Mouse (Mus musculus): ENCODE data around the gene Trf.
"Not testable (repeated sequence)": the region's sequence is repeated elsewhere in the genome, so short reads cannot be mapped to it uniquely, and the experiment has no call there.

The Trf gene

GRCm38 (mm10) chr9:103224721-103225120 is 5.5 kb downstream of the Trf start:
- DNase-seq (ENCODE audit: low spot score) = no peak

GRCm38 (mm10) chr9:103214281-103214680 is 16.0 kb downstream of the Trf start:
- DNase-seq (ENCODE audit: low spot score) = no peak

- DNase-seq (ENCODE audit: low spot score) = no peak
These were observed 16.6 kb downstream of the Trf start for GRCm38 (mm10) chr9:103213631-103214030.

GRCm38 (mm10) chr9:103212654-103213420 is 17.4 kb downstream of the Trf start:
- no peak for DNase-seq (ENCODE audit: low spot score)

- DNase-seq (ENCODE audit: low spot score) = no peak
These were observed 21.3 kb downstream of the Trf start for GRCm38 (mm10) chr9:103208802-103209423.

GRCm38 (mm10) chr9:103207846-103208245 is 22.4 kb downstream of the Trf start:
- peak; percentile 89 for DNase-seq (ENCODE audit: low spot score)

GRCm38 (mm10) chr9:103205786-103206185 is 24.5 kb downstream of the Trf start:
- no peak for DNase-seq (ENCODE audit: low spot score)

GRCm38 (mm10) chr9:103201561-103202260 is 28.5 kb downstream of the Trf start, which contains the start of gene Srprb:
Gene Srprb, minus strand, starts transcription at chr9:103202137.
- DNase-seq (ENCODE audit: low spot score) = peak; percentile 94

- DNase-seq (ENCODE audit: low spot score) = no peak
These were observed 41.8 kb downstream of the Trf start for GRCm38 (mm10) chr9:103188416-103188815.

- no peak for DNase-seq (ENCODE audit: low spot score)
These were observed 43.5 kb downstream of the Trf start for GRCm38 (mm10) chr9:103186747-103187146.

GRCm38 (mm10) chr9:103185946-103186345 is 44.3 kb downstream of the Trf start:
- no peak for DNase-seq (ENCODE audit: low spot score)

- DNase-seq (ENCODE audit: low spot score) = no peak
These were observed 45.4 kb downstream of the Trf start for GRCm38 (mm10) chr9:103184855-103185254.

- no peak for DNase-seq (ENCODE audit: low spot score)
These were observed 48.4 kb downstream of the Trf start for GRCm38 (mm10) chr9:103181886-103182285.

- DNase-seq (ENCODE audit: low spot score) = peak; percentile 89
These were observed 49.3 kb downstream of the Trf start for GRCm38 (mm10) chr9:103180807-103181565.

- DNase-seq (ENCODE audit: low spot score) = no peak
These were observed 49.9 kb downstream of the Trf start for GRCm38 (mm10) chr9:103180303-103180702.

GRCm38 (mm10) chr9:103175692-103176091 is 54.6 kb downstream of the Trf start:
- no peak for DNase-seq (ENCODE audit: low spot score)

GRCm38 (mm10) chr9:103174771-103175519 is 55.3 kb downstream of the Trf start:
- DNase-seq (ENCODE audit: low spot score) = peak; percentile 62

GRCm38 (mm10) chr9:103168771-103169170 is 61.5 kb downstream of the Trf start:
- no peak for DNase-seq (ENCODE audit: low spot score)

- peak; percentile 48 for DNase-seq (ENCODE audit: low spot score)
These were observed 62.2 kb downstream of the Trf start for GRCm38 (mm10) chr9:103168046-103168445.

GRCm38 (mm10) chr9:103163806-103164205 is 66.4 kb downstream of the Trf start:
- DNase-seq (ENCODE audit: low spot score) = no peak

GRCm38 (mm10) chr9:103155158-103155557 is 75.1 kb downstream of the Trf start:
- DNase-seq (ENCODE audit: low spot score) = not testable (repeated sequence)

Measured in retina, embryonic 14.5 days (tissue).